Mouse (Mus musculus) ES-E14 (cell line): Measurements from ENCODE around the gene Rpl19.

Experiments
- CHD2 ChIP-seq: IDR thresholded peaks from 2 replicates; pipeline ENCODE4 v1.6.1; 2014; ENCODE audit warnings: mild to moderate bottlenecking, low read depth, low read length, inconsistent platforms
- HCFC1 ChIP-seq: IDR thresholded peaks from 2 replicates; pipeline ENCODE4 v1.6.1; 2012; ENCODE audit warnings: low read length, inconsistent platforms, borderline replicate concordance; ENCODE audit not compliant: insufficient read depth
- ZNF384 ChIP-seq: IDR thresholded peaks from 2 replicates; pipeline ENCODE4 v1.6.1; 2012; ENCODE audit warnings: low read depth, low read length, inconsistent platforms

- no peak for TF ChIP-seq ZNF384
- no peak for TF ChIP-seq CHD2
- no peak for TF ChIP-seq HCFC1
These were observed 33.2 kb downstream of the Rpl19 start for GRCm38 (mm10) chr11:98059662-98060061.
